Mouse (Mus musculus) liver, embryonic 13.5 days (tissue): ENCODE data around the gene Rhpn2. TPM values are rescaled to one million over a fixed set of nuclear protein-coding genes. Genes with fewer than 3 reads are reported as not detected.

Source experiments
- polyA plus RNA-seq: library from polyadenylated mRNA; unstranded; fragments of >200 nt; fragmentation: Nextera tagmentation; extraction: Ambion mirVana; gene quantifications from 2 replicates; pipeline ENCODE4 v1.2.1, GENCODE M21; 2015

Gene Rhpn2
- polyA plus RNA-seq, 1 experiment from 2014 or later, result 3.8 TPM

Other genes with a start within 250 kb of the Rhpn2 start
- gene Cebpa, start 214.9 kb upstream of the Rhpn2 start, polyA plus RNA-seq, result 4.3 and 5.3 TPM in 2 replicates
- 0.41 and 0.54 TPM in 2 replicates for gene Slc7a10, start 147.8 kb upstream of the Rhpn2 start, polyA plus RNA-seq
- gene Lrp3, start 118.7 kb upstream of the Rhpn2 start, polyA plus RNA-seq, result 0.38 and 0.50 TPM in 2 replicates
- 7.3 and 8.5 TPM in 2 replicates for gene Gpatch1, start 15.7 kb upstream of the Rhpn2 start, polyA plus RNA-seq
- gene Faap24, start 62.7 kb downstream of the Rhpn2 start, polyA plus RNA-seq, result 28.9 and 34.4 TPM in 2 replicates
- gene Cep89, start 62.9 kb downstream of the Rhpn2 start, polyA plus RNA-seq, result 19.7 and 22.9 TPM in 2 replicates
- gene Slc7a9, start 114.6 kb downstream of the Rhpn2 start, polyA plus RNA-seq, result 2.2 and 2.5 TPM in 2 replicates
- 0.07 and 0.33 TPM in 2 replicates for gene Tdrd12, start 203.6 kb downstream of the Rhpn2 start, polyA plus RNA-seq
- gene Nudt19, start 222.1 kb downstream of the Rhpn2 start, polyA plus RNA-seq, result 96.0 and 105 TPM in 2 replicates